Mouse (Mus musculus) liver, adult 2 months (tissue): ENCODE measurements around the gene Anapc15. TPM values are rescaled to one million over a fixed set of nuclear protein-coding genes. Genes with fewer than 3 reads are reported as not detected.

Source experiments
- DNase-seq: peaks from one replicate; pipeline ENCODE4 v3.0.0-alpha.2; 2011; ENCODE audit warnings: low read depth, low spot score; ENCODE audit errors: extremely low read depth
- H3K27ac ChIP-seq: fragments of 200-500 bp; replicated peaks from 2 replicates; pipeline ENCODE4 v1.5.1; 2012; ENCODE audit warnings: low read depth, mild to moderate bottlenecking, control low read depth, inconsistent platforms, low read length; ENCODE audit not compliant: insufficient read depth
- H3K27me3 ChIP-seq: fragments of 200-500 bp; 2 replicates; pipeline ENCODE4 v1.6.1; 2012; ENCODE audit warnings: mild to moderate bottlenecking, moderate library complexity, low read length, inconsistent platforms; ENCODE audit not compliant: control insufficient read depth, insufficient read depth
- H3K36me3 ChIP-seq: fragments of 200-500 bp; 2 replicates; pipeline ENCODE4 v1.6.1; 2012; ENCODE audit warnings: low read length, inconsistent platforms; ENCODE audit not compliant: control insufficient read depth, insufficient read depth
- H3K4me1 ChIP-seq: fragments of 200-500 bp; 2 replicates; pipeline ENCODE4 v1.6.1; 2011; ENCODE audit warnings: low read length; ENCODE audit not compliant: control insufficient read depth, insufficient read depth
- H3K4me3 ChIP-seq: fragments of 200-500 bp; 2 replicates; pipeline ENCODE4 v1.5.1; 2011; ENCODE audit warnings: low read depth, mild to moderate bottlenecking, control low read depth, low read length, moderate library complexity; ENCODE audit not compliant: insufficient read depth
- H3K79me2 ChIP-seq: fragments of 200-500 bp; 2 replicates; pipeline ENCODE4 v1.6.1; 2012; ENCODE audit warnings: inconsistent platforms, mild to moderate bottlenecking, low read length, moderate library complexity; ENCODE audit not compliant: control insufficient read depth, insufficient read depth
- H3K9ac ChIP-seq: fragments of 200-500 bp; 2 replicates; pipeline ENCODE4 v1.6.1; 2012; ENCODE audit warnings: low read depth, mild to moderate bottlenecking, control low read depth, inconsistent platforms, low read length
- CTCF ChIP-seq: fragments of 200-500 bp; IDR thresholded peaks from 2 replicates; pipeline ENCODE4 v1.5.1; 2011; ENCODE audit warnings: low read depth, low read length, control low read depth
- POLR2A ChIP-seq: fragments of 200-500 bp; IDR thresholded peaks from 2 replicates; pipeline ENCODE4 v1.6.1; 2011; ENCODE audit warnings: low read length, control low read depth; ENCODE audit not compliant: insufficient read depth; ENCODE audit errors: extremely low read depth
- WGBS: fragments of 180-500 bp; shearing (Covaris S2); methylation state at CpG from one replicate; pipeline ENCODE4 v1.1.7; 2018; 5-methylcytosine and 5-hydroxymethylcytosine counted together
- polyA plus RNA-seq: library from polyadenylated mRNA; depleted of rRNA; stranded (reverse); fragments of >200 nt; gene quantifications from 2 replicates; pipeline ENCODE4 v1.2.3, GENCODE M21; 2012
- total RNA-seq: library from RNA; depleted of rRNA; stranded (reverse); fragments of >200 nt; gene quantifications from 2 replicates; pipeline ENCODE4 v1.2.3, GENCODE M21; 2014

Gene Anapc15
- total and polyA plus RNA-seq, 2 experiments: 16.6 to 31.8 TPM

- Histone ChIP-seq H3K4me3 (peak overlapping the region; percentile 72), H3K36me3 (no peaks in the 10 kb centered on the region), H3K79me2 (no peaks in the 10 kb centered on the region), H3K27me3 (no peaks in the 10 kb centered on the region), H3K27ac (peak overlapping the region; percentile 73), H3K4me1 (peaks cover 2% of the 10 kb centered on the region), H3K9ac (peak overlapping the region; percentile 74)
- peak; percentile 98 for DNase-seq
- TF ChIP-seq POLR2A: peak; percentile 56; the same call in 1 of the 2 replicates
- no peak for TF ChIP-seq CTCF
- WGBS: under 1% methylated on average over 57 of the region's 57 CpGs
Observed at GRCm38 (mm10) chr7:101896104-101897066, 32.9 kb downstream of the Anapc15 start.

GRCm38 (mm10) chr7:101900331-101901097, 37.0 kb downstream of the Anapc15 start:
- no peaks in the 10 kb centered on the region for H3K27me3 ChIP-seq
- H3K4me1 ChIP-seq: peaks cover 4% of the 10 kb centered on the region
- no peaks in the 10 kb centered on the region for H3K36me3 ChIP-seq
- peak; percentile 40 for DNase-seq
- WGBS: 89% methylated on average over 16 of the region's 16 CpGs
- no peak overlapping the region for H3K4me3 ChIP-seq
- 0 out of 2 replicates have a peak overlapping the region, but pooled peaks have one; percentile 17 for H3K9ac ChIP-seq
- TF ChIP-seq POLR2A (no peak), CTCF (no peak)
- no peaks in the 10 kb centered on the region for H3K79me2 ChIP-seq
- peak overlapping the region; percentile 61 for H3K27ac ChIP-seq

GRCm38 (mm10) chr7:101901969-101902368, 38.5 kb downstream of the Anapc15 start:
- Histone ChIP-seq H3K27me3 (no peaks in the 10 kb centered on the region), H3K27ac (no peak overlapping the region), H3K9ac (no peak overlapping the region), H3K4me1 (peaks cover 9% of the 10 kb centered on the region), H3K79me2 (peaks cover 9% of the 10 kb centered on the region; the same call in 1 of the 2 replicates), H3K36me3 (no peaks in the 10 kb centered on the region), H3K4me3 (no peak overlapping the region)
- no peak for DNase-seq
- TF ChIP-seq CTCF (no peak), POLR2A (no peak)
- 94% methylated on average over 10 of the region's 10 CpGs for WGBS

- no peak for TF ChIP-seq CTCF
- no peak for TF ChIP-seq POLR2A
- Histone ChIP-seq H3K4me3 (no peak overlapping the region), H3K27me3 (no peaks in the 10 kb centered on the region), H3K27ac (no peak overlapping the region), H3K79me2 (peaks cover 12% of the 10 kb centered on the region; the same call in 1 of the 2 replicates), H3K9ac (no peak overlapping the region), H3K4me1 (peaks cover 12% of the 10 kb centered on the region), H3K36me3 (no peaks in the 10 kb centered on the region)
- DNase-seq: no peak
Observed at GRCm38 (mm10) chr7:101902846-101903245, 39.3 kb downstream of the Anapc15 start.

GRCm38 (mm10) chr7:101905561-101906286, 42.2 kb downstream of the Anapc15 start, which contains the start of gene Lamtor1:
Lamtor1 (plus strand) TSS chr7:101905904.
- peaks cover under 1% of the 10 kb centered on the region; the same call in 1 of the 2 replicates for H3K36me3 ChIP-seq
- H3K27me3 ChIP-seq: no peaks in the 10 kb centered on the region
- TF ChIP-seq POLR2A (peak; percentile 81), CTCF (0 out of 2 replicates have a peak, but pooled peaks have one; percentile 7)
- H3K9ac ChIP-seq: peak within 1 kb of the TSS; percentile 94
- peak within 1 kb of the TSS; percentile 96 for H3K27ac ChIP-seq
- peak within 1 kb of the TSS; percentile 81 for H3K4me3 ChIP-seq
- peaks cover 33% of the 10 kb centered on the region for H3K4me1 ChIP-seq
- peak; percentile 94 for DNase-seq
- peaks cover 12% of the 10 kb centered on the region; the same call in 1 of the 2 replicates for H3K79me2 ChIP-seq
- WGBS: under 1% methylated on average over 61 of the region's 61 CpGs
